Mouse (Mus musculus) embryonic stem cell, embryonic (primary cell): ENCODE measurements around the gene Pbld2.

Source experiments
- CTCF ChIA-PET, 4 experiments: fragments of 300-600 bp in 2 of 4; fragments of 350-600 bp in 2 of 4; sonication (Branson Sonifier 250); formaldehyde crosslinking; loops; one replicate each; lab custom pipeline; 2022; ENCODE audit warnings: inconsistent platforms in 2 of 4; lab: Charles Lee
- POLR2A ChIA-PET, 4 experiments: fragments of 300-600 bp in 2 of 4; fragments of 350-600 bp in 2 of 4; sonication (Branson Sonifier 250); formaldehyde crosslinking; loops; one replicate each; lab custom pipeline; 2022; ENCODE audit warnings: antibody characterized with exemption in 4 of 4, inconsistent platforms in 1 of 4; lab: Charles Lee

Gene Pbld2

GRCm38 (mm10) chr10:63023749-63024579, at the start of gene Pbld2, which contains the start of gene Hnrnph3:
Gene Pbld2 (plus strand): TSS chr10:63024315.
Gene Hnrnph3 (minus strand): TSS chr10:63024217.
- POLR2A ChIA-PET, result interaction anchor here (0.6 to 3.3 kb wide), 79 partner anchors 9 to 537 kb away, joined by 3 to 38 read pairs (median 4); partner anchors contain the start of genes Rufy2 (in 3 of the 4), Dnajc12 (in 2 of the 4), Ccar1 (in 1 of the 4) and Ddx50 (in 1 of the 4)
- CTCF ChIA-PET, result interaction anchor here (0.6 to 1.5 kb wide), 13 partner anchors 33 to 359 kb away, joined by 3 to 9 read pairs (median 4); partner anchors contain the start of genes Dnajc12 (in 1 of the 4) and Rufy2 (in 1 of the 4)

DNA sequence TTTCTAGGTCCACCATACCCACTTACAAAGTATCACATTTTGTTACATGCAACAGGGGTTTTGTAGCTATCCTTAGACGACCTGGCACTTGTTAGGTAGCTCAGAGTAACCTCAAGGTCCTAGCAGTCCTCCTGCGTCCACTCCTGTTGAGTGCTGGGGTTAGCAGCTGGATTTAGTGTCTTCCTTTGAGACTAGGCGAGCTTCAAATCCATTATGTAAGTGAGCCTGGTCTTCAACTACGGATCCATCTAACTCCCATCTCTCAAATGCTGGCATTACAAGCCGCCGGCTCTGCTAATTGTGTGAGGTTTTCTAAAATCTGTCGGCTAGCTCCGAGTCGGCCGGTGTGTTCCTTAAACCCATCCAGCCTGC, 44.5 kb upstream of the Pbld2 start:
- POLR2A ChIA-PET, result interaction anchor here (0.5 to 2.5 kb wide), 33 partner anchors 8 to 530 kb away, joined by 3 to 14 read pairs (median 4); partner anchors contain the start of genes Hnrnph3 (in 3 of the 4), Pbld2 (in 3 of the 4), Dna2 (in 1 of the 4) and Supv3l1 (in 1 of the 4)
- CTCF ChIA-PET, result interaction anchor here (0.5 to 2.2 kb wide), 48 partner anchors 8 to 407 kb away, joined by 3 to 15 read pairs (median 4); partner anchors contain the start of genes Dna2 (in 2 of the 4), Ccar1 (in 1 of the 4) and Herc4 (in 1 of the 4)

DNA sequence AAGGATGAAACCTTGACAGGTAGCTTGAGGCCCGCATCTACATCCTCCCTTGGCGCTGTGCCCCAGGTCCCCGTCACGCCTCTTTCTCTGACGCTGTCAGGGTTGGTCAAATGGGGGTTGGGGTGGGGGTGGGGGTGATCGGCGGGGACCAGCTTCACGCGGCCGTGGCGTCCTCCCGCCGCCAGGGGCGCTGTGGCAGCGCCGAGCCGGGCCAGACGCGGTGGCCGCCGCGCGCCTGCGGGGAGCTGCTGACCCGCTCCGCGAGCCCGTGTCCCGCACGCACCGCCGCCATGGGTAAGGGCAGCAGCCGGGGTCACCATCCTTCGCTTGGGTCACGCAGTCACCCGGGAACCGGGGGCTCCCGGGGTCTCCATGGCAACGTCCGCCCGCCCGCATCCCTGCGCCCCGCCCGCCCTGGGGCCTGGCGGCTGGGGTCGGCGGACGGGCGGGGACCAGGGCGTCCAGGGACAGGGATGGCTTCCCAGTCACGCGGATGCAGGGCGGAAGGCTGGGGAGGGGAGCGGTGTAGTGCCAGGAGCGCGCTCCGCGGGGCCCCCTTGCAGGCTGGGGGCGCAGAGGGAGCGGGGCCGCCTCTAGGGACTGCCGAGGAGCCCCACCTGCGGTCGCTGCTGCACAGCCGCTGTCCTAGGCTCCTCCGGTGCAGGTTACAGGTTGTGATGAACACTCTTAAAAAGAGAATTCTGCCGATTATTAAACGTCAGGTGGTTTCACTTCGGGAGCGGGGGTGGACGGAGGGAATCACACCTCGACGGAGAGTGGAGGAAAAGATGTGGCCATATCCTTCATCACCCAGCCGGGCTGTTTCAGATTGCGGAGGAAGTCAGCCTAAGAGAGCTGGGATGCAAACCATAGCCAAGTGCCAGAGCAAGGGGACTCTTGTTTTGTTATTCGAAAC, 43.8 kb upstream of the Pbld2 start, which contains the start of gene Rufy2:
Rufy2 (plus strand) TSS at position 185 of the 916 bp plus-strand sequence.
- CTCF ChIA-PET, result interaction anchor here (0.5 to 2.2 kb wide), 57 partner anchors 9 to 406 kb away, joined by 3 to 15 read pairs (median 4); partner anchors contain the start of genes Dna2 (in 3 of the 4), Ccar1 (in 1 of the 4) and Herc4 (in 1 of the 4)
- POLR2A ChIA-PET, result interaction anchor here (0.5 to 2.5 kb wide), 38 partner anchors 9 to 530 kb away, joined by 3 to 14 read pairs (median 4); partner anchors contain the start of genes Hnrnph3 (in 3 of the 4), Pbld2 (in 3 of the 4), Dna2 (in 1 of the 4) and Supv3l1 (in 1 of the 4)

GRCm38 (mm10) chr10:62984072-62984471, 40.0 kb upstream of the Pbld2 start:
- CTCF ChIA-PET, result interaction anchor here in 3 of 4 experiments (0.6 to 2.2 kb wide), 6 partner anchors 23 to 141 kb away, joined by 3 to 9 read pairs (median 4); partner anchors contain the start of gene Hnrnph3 (in 1 of the 3)
- POLR2A ChIA-PET, result interaction anchor here in 3 of 4 experiments (0.6 to 1.9 kb wide), 4 partner anchors 11 to 321 kb away, joined by 3 to 7 read pairs (median 4); no protein-coding TSS in a partner anchor

- ChIA-PET POLR2A (interaction anchor here in 3 of 4 experiments (0.5 to 2.4 kb wide), 6 partner anchors 10 to 321 kb away, joined by 4 to 7 read pairs (median 4); no protein-coding TSS in a partner anchor), CTCF (interaction anchor here in 3 of 4 experiments (0.6 to 2.2 kb wide), 7 partner anchors 23 to 141 kb away, joined by 3 to 9 read pairs (median 3); partner anchors contain the start of gene Hnrnph3 (in 1 of the 3))
These were observed 39.6 kb upstream of the Pbld2 start for GRCm38 (mm10) chr10:62984495-62984894.

DNA sequence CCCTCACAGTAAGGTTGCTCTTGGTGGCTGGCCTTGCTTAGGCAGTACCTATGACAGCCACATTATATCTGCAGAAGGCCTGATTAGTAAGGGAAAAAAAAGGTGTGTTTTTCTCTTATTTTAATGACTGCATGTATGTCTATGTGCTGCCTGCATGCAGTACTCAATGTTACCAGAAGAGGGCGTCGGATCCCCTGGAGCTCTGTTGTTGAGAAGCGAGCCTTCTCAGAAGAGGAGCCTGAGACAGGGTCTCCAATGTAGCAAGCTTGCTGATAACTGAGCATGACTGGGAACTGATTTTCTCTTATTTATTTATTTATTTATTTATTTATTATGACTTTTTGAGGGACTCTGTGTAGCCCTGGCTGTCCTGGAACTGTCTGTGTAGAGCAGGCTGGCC, 36.8 kb upstream of the Pbld2 start:
- ChIA-PET CTCF (interaction anchor here (0.5 to 2.5 kb wide), 51 partner anchors 11 to 696 kb away, joined by 3 to 18 read pairs (median 4); partner anchors contain the start of genes Dnajc12 (in 3 of the 4), Dna2 (in 1 of the 4), Hnrnph3 (in 1 of the 4) and Pbld2 (in 1 of the 4)), POLR2A (interaction anchor here in 3 of 4 experiments (0.7 to 3.4 kb wide), 22 partner anchors 10 to 399 kb away, joined by 3 to 19 read pairs (median 4); partner anchors contain the start of genes Ccar1 (in 1 of the 3), Hnrnph3 (in 1 of the 3), Pbld2 (in 1 of the 3) and Slc25a16 (in 1 of the 3))

- ChIA-PET POLR2A (interaction anchor here in 2 of 4 experiments (0.7 to 1.9 kb wide), 12 partner anchors 8 to 122 kb away, joined by 3 to 10 read pairs (median 4); partner anchors contain the start of genes Dna2 (in 1 of the 2), Hnrnph3 (in 1 of the 2), Pbld2 (in 1 of the 2) and Rufy2 (in 1 of the 2)), CTCF (interaction anchor here in 2 of 4 experiments (0.7 to 2.1 kb wide), 7 partner anchors 11 to 1963 kb away, joined by 3 to 9 read pairs (median 4); partner anchors contain the start of gene Rufy2 (in 2 of the 2))
These were observed 33.5 kb upstream of the Pbld2 start for GRCm38 (mm10) chr10:62990636-62991035.

GRCm38 (mm10) chr10:62993991-62994390, 30.1 kb upstream of the Pbld2 start:
- POLR2A ChIA-PET, result interaction anchor here (0.6 to 5.0 kb wide), 13 partner anchors 9 to 143 kb away, joined by 3 to 18 read pairs (median 6); partner anchors contain the start of genes Rufy2 (in 3 of the 4), Hnrnph3 (in 2 of the 4) and Pbld2 (in 2 of the 4)
- CTCF ChIA-PET, result interaction anchor here in 3 of 4 experiments (0.5 to 1.7 kb wide), 4 partner anchors 14 to 28 kb away, joined by 3 to 6 read pairs (median 6); partner anchors contain the start of gene Rufy2 (in 3 of the 3)

DNA sequence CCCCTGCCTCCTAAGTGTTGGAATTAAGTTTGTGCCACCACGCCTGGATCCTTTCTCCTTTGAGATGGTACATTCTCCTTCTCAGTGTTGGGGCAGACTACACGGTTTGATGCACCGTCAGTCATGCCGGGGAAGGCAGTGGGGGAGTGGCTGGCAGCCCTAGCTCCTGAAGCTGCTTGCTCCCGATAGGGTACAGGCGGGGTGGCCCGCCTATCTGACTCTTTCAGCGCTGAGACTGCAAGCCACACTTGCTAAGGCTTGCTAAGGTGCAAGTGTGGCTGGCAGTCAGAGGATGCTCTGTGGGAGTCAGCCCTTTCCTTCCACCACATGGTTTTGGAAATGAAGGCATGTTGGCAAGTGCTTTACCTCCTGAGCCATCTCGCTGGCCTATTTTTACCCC, 23.5 kb upstream of the Pbld2 start:
- CTCF ChIA-PET, result interaction anchor here in 2 of 4 experiments (0.6 to 0.9 kb wide), 3 partner anchors 8 to 66 kb away, joined by 3 read pairs; no protein-coding TSS in a partner anchor
- POLR2A ChIA-PET, result interaction anchor here in 3 of 4 experiments (0.6 to 1.7 kb wide), 11 partner anchors 8 to 138 kb away, joined by 3 to 7 read pairs (median 3); partner anchors contain the start of genes Hnrnph3 (in 2 of the 3), Pbld2 (in 1 of the 3) and Rufy2 (in 1 of the 3)

- POLR2A ChIA-PET, result interaction anchor here in 2 of 4 experiments (0.7 to 2.3 kb wide), 4 partner anchors 9 to 33 kb away, joined by 3 to 10 read pairs (median 4); partner anchors contain the start of genes Hnrnph3 (in 1 of the 2) and Pbld2 (in 1 of the 2)
- CTCF ChIA-PET, result interaction anchor here in 2 of 4 experiments (0.8 to 1.2 kb wide), 2 partner anchors 16 kb away, joined by 5 read pairs; no protein-coding TSS in a partner anchor
These were observed 20.9 kb upstream of the Pbld2 start for GRCm38 (mm10) chr10:63003252-63003651.

- POLR2A ChIA-PET, result interaction anchor here in 2 of 4 experiments (0.5 to 2.3 kb wide), 3 partner anchors 14 to 221 kb away, joined by 3 to 10 read pairs (median 4); no protein-coding TSS in a partner anchor
- CTCF ChIA-PET, result no interaction called here
These were observed 19.6 kb upstream of the Pbld2 start for GRCm38 (mm10) chr10:63004556-63004955.

GRCm38 (mm10) chr10:63008193-63008592, 15.9 kb upstream of the Pbld2 start:
- CTCF ChIA-PET, result interaction anchor here in 3 of 4 experiments (0.6 to 2.0 kb wide), 4 partner anchors 21 to 58 kb away, joined by 3 to 5 read pairs (median 3); no protein-coding TSS in a partner anchor

GRCm38 (mm10) chr10:63010268-63010667, 13.8 kb upstream of the Pbld2 start:
- CTCF ChIA-PET, result interaction anchor here in 1 of 4 experiments (1.0 kb wide), 1 partner anchor 24 kb away, joined by 3 read pairs; no protein-coding TSS in a partner anchor
- POLR2A ChIA-PET, result interaction anchor here (0.6 to 5.3 kb wide), 19 partner anchors 11 to 373 kb away, joined by 3 to 38 read pairs (median 4); partner anchors contain the start of genes Hnrnph3 (in 2 of the 4), Pbld2 (in 2 of the 4) and Rufy2 (in 1 of the 4)

More at GRCm38 (mm10) chr10:63008193-63008592, 15.9 kb upstream of the Pbld2 start:
- POLR2A ChIA-PET, result interaction anchor here in 1 of 4 experiments (1.1 to 1.3 kb wide), 3 partner anchors 8 to 16 kb away, joined by 3 read pairs; partner anchors contain the start of genes Hnrnph3 and Pbld2

DNA sequence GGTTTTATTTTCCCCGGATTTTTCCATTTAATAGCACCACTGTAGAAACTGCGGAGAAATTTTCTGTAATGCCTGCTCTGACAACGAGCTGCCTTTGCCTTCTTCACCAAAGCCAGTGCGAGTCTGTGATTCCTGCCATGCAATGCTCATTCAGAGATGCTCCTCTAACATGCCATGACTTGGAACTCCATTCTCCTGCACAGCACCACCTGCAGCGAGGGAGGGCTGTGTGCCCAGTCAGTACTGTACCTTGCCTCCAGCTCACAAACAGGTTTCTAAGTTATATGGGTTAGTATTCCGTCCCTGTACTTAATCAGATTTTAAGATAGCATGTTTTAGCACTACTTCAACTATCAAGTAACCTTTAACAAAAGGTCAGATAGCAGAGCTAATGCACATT, 12.6 kb upstream of the Pbld2 start:
- CTCF ChIA-PET, result interaction anchor here in 2 of 4 experiments (0.6 to 1.0 kb wide), 3 partner anchors 24 to 26 kb away, joined by 3 read pairs; no protein-coding TSS in a partner anchor

GRCm38 (mm10) chr10:63013476-63013875, 10.6 kb upstream of the Pbld2 start:
- CTCF ChIA-PET, result no interaction called here
- POLR2A ChIA-PET, result interaction anchor here in 3 of 4 experiments (0.7 to 5.3 kb wide), 4 partner anchors 10 to 86 kb away, joined by 3 to 38 read pairs (median 11); partner anchors contain the start of genes Hnrnph3 (in 2 of the 3), Pbld2 (in 2 of the 3) and Atoh7 (in 1 of the 3)

More for the DNA sequence above, 12.6 kb upstream of the Pbld2 start:
- POLR2A ChIA-PET, result interaction anchor here (0.6 to 5.3 kb wide), 17 partner anchors 8 to 371 kb away, joined by 3 to 38 read pairs (median 3); partner anchors contain the start of genes Hnrnph3 (in 3 of the 4), Pbld2 (in 3 of the 4), Ccar1 (in 1 of the 4) and Dnajc12 (in 1 of the 4)
